Mouse (Mus musculus) spleen, adult 10 weeks (tissue): ENCODE data around the gene Foxp2. TPM values are rescaled to one million over a fixed set of nuclear protein-coding genes. Genes with fewer than 3 reads are reported as not detected.

ENCODE experiments used
- polyA plus RNA-seq: library from polyadenylated mRNA; stranded (reverse); fragments of 350-450 nt; fragmentation: Illumina TruSeq; extraction: RNeasy Lipid Tissue Mini Kit (QIAGEN cat#74804); gene quantifications from one replicate; pipeline ENCODE4 v1.2.3, GENCODE M21; 2015; ENCODE audit warnings: low replicate concordance; ENCODE audit not compliant: insufficient read depth

Gene Foxp2
- 0.36 TPM for polyA plus RNA-seq

GRCm38 (mm10) chr6:14901183-14901970 lies at the start of gene Foxp2:
TSS of gene Foxp2 (plus strand) at chr6:14901349.

Other genes starting within 250 kb of the Foxp2 start
- gene Ppp1r3a, start 146.1 kb upstream of the Foxp2 start, polyA plus RNA-seq, result 0.06 TPM